Comparison of ENCODE assay signal across 8 mouse cellular contexts in the genomic region with DNA sequence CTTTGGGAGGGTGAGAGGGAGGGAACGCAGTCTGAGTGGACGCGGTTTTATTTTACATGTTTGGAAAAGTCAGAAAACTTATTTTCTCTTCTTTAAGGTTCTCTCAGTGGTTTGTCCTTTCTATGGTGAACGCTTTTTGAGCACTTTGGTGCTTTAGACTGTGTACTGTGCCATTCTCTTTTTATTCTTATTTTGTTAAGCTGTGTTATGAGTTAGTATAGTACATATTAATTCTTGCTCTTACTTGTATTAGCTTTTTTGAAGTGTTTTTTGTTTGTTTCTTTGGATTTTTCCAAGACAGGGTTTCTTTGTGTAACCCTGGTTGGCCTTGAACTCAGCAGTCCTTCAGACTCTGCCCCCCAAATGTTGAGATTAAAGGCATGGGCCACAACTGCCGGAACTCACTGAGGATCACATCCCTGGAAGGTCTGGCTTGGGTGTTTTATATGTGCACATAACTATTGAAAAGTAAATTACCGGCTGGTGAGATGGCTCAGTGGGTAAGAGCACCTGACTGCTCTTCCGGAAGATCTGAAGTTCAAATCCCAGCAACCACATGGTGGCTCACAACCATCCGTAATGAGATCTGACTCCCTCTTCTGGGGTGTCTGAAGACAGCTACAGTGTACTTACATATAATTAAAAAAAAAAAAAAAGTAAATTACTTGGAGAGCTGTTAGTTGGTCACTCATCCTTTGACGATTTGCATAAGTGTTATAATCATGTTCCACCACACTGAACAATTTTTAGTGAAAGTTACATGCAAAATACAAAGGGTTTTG. TPM values are rescaled to one million over a fixed set of nuclear protein-coding genes. Genes with fewer than 3 reads are reported as not detected.
DNase-seq lines count a peak whose midpoint lies in the region; ATAC-seq and TF ChIP-seq lines count a peak whose summit lies in the region.

No protein-coding gene starts in this region.

- peak; percentile 73 for DNase-seq in layer of hippocampus, adult 11-12 months (ENCODE audit: low spot score)
- DNase-seq in layer of hippocampus, postnatal 25 days (ENCODE audit: extremely low spot score in 1 of 2, low spot score in 1 of 2) = no peak
- DNase-seq in T-cell, adult 2 months (ENCODE audit: low spot score) = peak; percentile 83
- peak; percentile 52 for DNase-seq in hindbrain, postnatal 0 days (ENCODE audit: low spot score)
- no peak for DNase-seq in ovary, adult 18-20 months (ENCODE audit: low spot score)

- peak overlapping the region; percentile 45 for H3K27ac ChIP-seq in forebrain, embryonic 13.5 days
- H3K27ac ChIP-seq in hindbrain, postnatal 0 days = peak overlapping the region; percentile 20; the same call in 1 of the 2 replicates
- peak overlapping the region; percentile 78 for H3K27ac ChIP-seq in limb, embryonic 15.5 days

- H3K9ac ChIP-seq in forebrain, embryonic 13.5 days = no peak overlapping the region
- no peak overlapping the region for H3K9ac ChIP-seq in hindbrain, postnatal 0 days (replicated peaks; ENCODE audit: low read length)
- no peak overlapping the region for H3K9ac ChIP-seq in limb, embryonic 15.5 days

- no peak for TF ChIP-seq CTCF in hindbrain, postnatal 0 days (IDR thresholded peaks at IDR 0.05; ENCODE audit: low read depth)

- no peak; the same call in 1 of the 2 replicates for ATAC-seq in forebrain, embryonic 13.5 days
- no peak for ATAC-seq in hindbrain, postnatal 0 days
- ATAC-seq in limb, embryonic 15.5 days (ENCODE audit: insufficient number of reproducible peaks, low FRiP score, low TSS enrichment, low read depth) = no peak; the same call in 1 of the 2 replicates
- peak; percentile 47 for ATAC-seq in monocyte, adult 5-6 weeks (replicated peaks; ENCODE audit: insufficient number of reproducible peaks, low FRiP score, low TSS enrichment, poor library complexity, severe bottlenecking)

- H3K9me3 ChIP-seq in forebrain, embryonic 13.5 days (replicated peaks) = no peaks in the 10 kb centered on the region
- H3K9me3 ChIP-seq in hindbrain, postnatal 0 days (ENCODE audit: low read length) = no peaks in the 10 kb centered on the region
- H3K9me3 ChIP-seq in limb, embryonic 15.5 days = no peaks in the 10 kb centered on the region

- H3K36me3 ChIP-seq in forebrain, embryonic 13.5 days (ENCODE audit: poor library complexity, severe bottlenecking) = no peaks in the 10 kb centered on the region
- H3K36me3 ChIP-seq in hindbrain, postnatal 0 days (ENCODE audit: insufficient read depth, low read length) = no peaks in the 10 kb centered on the region
- H3K36me3 ChIP-seq in limb, embryonic 15.5 days = no peaks in the 10 kb centered on the region

- no peak overlapping the region for H3K4me3 ChIP-seq in forebrain, embryonic 13.5 days
- no peak overlapping the region for H3K4me3 ChIP-seq in hindbrain, postnatal 0 days (ENCODE audit: low read length)
- H3K4me3 ChIP-seq in limb, embryonic 15.5 days = no peak overlapping the region

- no peak overlapping the region for H3K4me2 ChIP-seq in forebrain, embryonic 13.5 days
- no peak overlapping the region for H3K4me2 ChIP-seq in hindbrain, postnatal 0 days (ENCODE audit: low read depth, low read length)
- H3K4me2 ChIP-seq in limb, embryonic 15.5 days = no peak overlapping the region

- no peaks in the 10 kb centered on the region for H3K27me3 ChIP-seq in forebrain, embryonic 13.5 days
- H3K27me3 ChIP-seq in hindbrain, postnatal 0 days (ENCODE audit: insufficient read depth, low read length) = no peaks in the 10 kb centered on the region
- H3K27me3 ChIP-seq in limb, embryonic 15.5 days = no peaks in the 10 kb centered on the region

- 9% methylated on average over 9 of the region's 9 CpGs for WGBS in forebrain, embryonic 13.5 days
- WGBS in hindbrain, postnatal 0 days = 6% methylated on average over 9 of the region's 9 CpGs
- 4% methylated on average over 9 of the region's 9 CpGs for WGBS in limb, embryonic 15.5 days

- H3K4me1 ChIP-seq in forebrain, embryonic 13.5 days = 0 out of 2 replicates have a peak, but pooled peaks cover 4% of the 10 kb centered on the region
- H3K4me1 ChIP-seq in hindbrain, postnatal 0 days (ENCODE audit: insufficient read depth, low read length) = no peaks in the 10 kb centered on the region
- peaks cover 3% of the 10 kb centered on the region for H3K4me1 ChIP-seq in limb, embryonic 15.5 days

RNA-seq across cellular contexts. Expression of gene Tex14, which starts 57.8 kb away (rescaled TPM):
- under 1 TPM; 0.37 to 0.82 TPM for total RNA-seq in layer of hippocampus, postnatal 25 days (2021)
- polyA plus RNA-seq in forebrain, embryonic 13.5 days (2015; fragmentation: Nextera tagmentation; extraction: Ambion mirVana) = 0.10 and 0.43 TPM in 2 replicates
- 0.47 and 0.73 TPM in 2 replicates for total RNA-seq in hindbrain, postnatal 0 days (2014; rRNA removed)
- polyA plus RNA-seq in hindbrain, postnatal 0 days (2015; fragmentation: Nextera tagmentation; extraction: Ambion mirVana) = 2.6 and 3.4 TPM in 2 replicates
- 0.82 and 2.1 TPM in 2 replicates for polyA plus RNA-seq in limb, embryonic 15.5 days (2015; fragmentation: Nextera tagmentation; extraction: Ambion mirVana)
- total RNA-seq in monocyte, adult 5-6 weeks (2017) = 3.7 to 4.4 TPM in 2 of 3 replicates, not detected in the other

RNA-seq across cellular contexts. Expression of gene Rad51c, which starts 57.9 kb away (rescaled TPM):
- 1 to 10 TPM; 3.5 to 4.4 TPM for total RNA-seq in layer of hippocampus, postnatal 25 days (2021)
- polyA plus RNA-seq in forebrain, embryonic 13.5 days (2015; fragmentation: Nextera tagmentation; extraction: Ambion mirVana) = 10.7 and 11.2 TPM in 2 replicates
- total RNA-seq in hindbrain, postnatal 0 days (2014; rRNA removed) = 3.5 and 3.7 TPM in 2 replicates
- polyA plus RNA-seq in hindbrain, postnatal 0 days (2015; fragmentation: Nextera tagmentation; extraction: Ambion mirVana) = 2.0 and 4.2 TPM in 2 replicates
- 7.6 and 7.8 TPM in 2 replicates for polyA plus RNA-seq in limb, embryonic 15.5 days (2015; fragmentation: Nextera tagmentation; extraction: Ambion mirVana)
- total RNA-seq in monocyte, adult 5-6 weeks (2017) = 2.6 to 6.8 TPM (median 6.5 TPM) in 3 replicates

Comparison
In these comparisons a context has a peak if more than half of its experiments do, and no peak if none do; other contexts are left out.
1. DNase-seq: peak in layer of hippocampus, adult 11-12 months (single experiment), T-cell, adult 2 months (single experiment) and hindbrain, postnatal 0 days (single experiment); none in layer of hippocampus, postnatal 25 days (0 of 2) and ovary, adult 18-20 months (single experiment).
2. H3K27ac ChIP-seq: peak in every context shown above with its lines; median percentile 78 in limb, embryonic 15.5 days; 45 in forebrain, embryonic 13.5 days; 20 in hindbrain, postnatal 0 days.